Mouse (Mus musculus) heart, embryonic 13.5 days (tissue): Measurements from ENCODE around the gene Cwc22. TPM values are rescaled to one million over a fixed set of nuclear protein-coding genes. Genes with fewer than 3 reads are reported as not detected.

ENCODE experiments used
- ATAC-seq: fragments of 200-750 bp; cut with Nextera tagmentation; 2 replicates; pipeline ENCODE4 v1.8.0; 2017; ENCODE audit warnings: moderate TSS enrichment; ENCODE audit not compliant: insufficient number of reproducible peaks, low FRiP score, low TSS enrichment; ENCODE audit errors: extremely low read depth
- H3K27ac ChIP-seq: fragments of 300-500 bp; sonication (generic); replicated peaks from 2 replicates; pipeline ENCODE4 v1.5.1; 2015; ENCODE audit warnings: moderate library complexity, mild to moderate bottlenecking, inconsistent platforms
- H3K27me3 ChIP-seq: fragments of 300-500 bp; sonication (generic); replicated peaks from 2 replicates; pipeline ENCODE4 v1.6.1; 2015; ENCODE audit warnings: mild to moderate bottlenecking, inconsistent platforms
- H3K36me3 ChIP-seq: fragments of 300-500 bp; sonication (generic); 2 replicates; pipeline ENCODE4 v1.6.1; 2015; ENCODE audit warnings: mild to moderate bottlenecking, inconsistent platforms
- H3K4me1 ChIP-seq: fragments of 300-500 bp; sonication (generic); 2 replicates; pipeline ENCODE4 v1.6.1; 2015; ENCODE audit warnings: inconsistent platforms
- H3K4me2 ChIP-seq: fragments of 300-500 bp; sonication (generic); 2 replicates; pipeline ENCODE4 v1.6.1; 2015; ENCODE audit warnings: inconsistent platforms, mild to moderate bottlenecking, moderate library complexity
- H3K4me3 ChIP-seq: fragments of 300-500 bp; sonication (generic); 2 replicates; pipeline ENCODE4 v1.5.1; 2015; ENCODE audit warnings: moderate library complexity, mild to moderate bottlenecking, inconsistent platforms
- H3K9ac ChIP-seq: fragments of 300-500 bp; sonication (generic); 2 replicates; pipeline ENCODE4 v1.6.1; 2015; ENCODE audit warnings: inconsistent platforms, mild to moderate bottlenecking, moderate library complexity
- H3K9me3 ChIP-seq: fragments of 300-500 bp; sonication (generic); 2 replicates; pipeline ENCODE4 v1.6.1; 2016; ENCODE audit warnings: inconsistent platforms
- WGBS: fragments of 180-500 bp; shearing (Covaris S2); methylation state at CpG from one replicate; pipeline ENCODE4 v1.1.7; 2015; ENCODE audit warnings: mixed read lengths; 5-methylcytosine and 5-hydroxymethylcytosine counted together
- polyA plus RNA-seq: library from polyadenylated mRNA; unstranded; fragments of >200 nt; fragmentation: Nextera tagmentation; extraction: Ambion mirVana; gene quantifications from 2 replicates; pipeline ENCODE4 v1.2.1, GENCODE M21; 2015

The Cwc22 gene
- polyA plus RNA-seq, 1 experiment from 2014 or later = 19.5 TPM

DNA sequence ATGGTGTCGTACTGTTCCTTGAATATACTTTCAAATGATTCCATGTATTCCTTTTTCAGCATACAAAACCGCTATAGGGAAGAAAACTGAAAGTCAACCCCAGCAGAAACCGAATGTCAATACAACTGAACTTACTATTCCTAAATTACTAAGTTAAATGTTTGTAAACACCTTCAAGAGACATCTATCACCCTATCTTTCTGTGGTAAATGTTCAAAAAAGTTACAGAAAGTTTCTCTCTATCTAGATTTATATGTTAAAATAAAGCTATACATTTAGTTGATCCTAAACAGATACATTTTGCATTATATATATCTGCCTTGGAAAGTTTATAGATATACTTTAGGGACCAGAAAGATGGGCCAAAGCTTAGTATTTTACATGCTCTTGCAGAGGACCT is 39.0 kb downstream of the Cwc22 start:
- Histone ChIP-seq H3K4me2 (no peak overlapping the region), H3K27ac (no peak overlapping the region), H3K36me3 (peaks cover 69% of the 10 kb centered on the region), H3K4me1 (no peaks in the 10 kb centered on the region), H3K4me3 (no peak overlapping the region), H3K27me3 (no peaks in the 10 kb centered on the region), H3K9me3 (no peaks in the 10 kb centered on the region), H3K9ac (no peak overlapping the region)
- WGBS = 92% methylated on average over 3 of the region's 3 CpGs
- ATAC-seq = no peak

- no peak overlapping the region for H3K4me3 ChIP-seq
- no peaks in the 10 kb centered on the region for H3K27me3 ChIP-seq
- WGBS = 88% methylated on average over 7 of the region's 7 CpGs
- peaks cover 70% of the 10 kb centered on the region for H3K36me3 ChIP-seq
- no peak overlapping the region for H3K4me2 ChIP-seq
- no peaks in the 10 kb centered on the region for H3K4me1 ChIP-seq
- no peak overlapping the region for H3K27ac ChIP-seq
- ATAC-seq = no peak
- H3K9me3 ChIP-seq = no peaks in the 10 kb centered on the region
- no peak overlapping the region for H3K9ac ChIP-seq
These were observed 41.2 kb downstream of the Cwc22 start for GRCm38 (mm10) chr2:77905023-77905422.

GRCm38 (mm10) chr2:77904495-77904894 is 41.7 kb downstream of the Cwc22 start:
- WGBS = 92% methylated on average over 10 of the region's 10 CpGs
- H3K27ac ChIP-seq = no peak overlapping the region
- no peaks in the 10 kb centered on the region for H3K9me3 ChIP-seq
- peaks cover 75% of the 10 kb centered on the region for H3K36me3 ChIP-seq
- no peak overlapping the region for H3K4me3 ChIP-seq
- no peaks in the 10 kb centered on the region for H3K27me3 ChIP-seq
- no peak for ATAC-seq
- no peak overlapping the region for H3K4me2 ChIP-seq
- H3K9ac ChIP-seq = no peak overlapping the region
- no peaks in the 10 kb centered on the region for H3K4me1 ChIP-seq

GRCm38 (mm10) chr2:77903979-77904378 is 42.2 kb downstream of the Cwc22 start:
- H3K27ac ChIP-seq = no peak overlapping the region
- 94% methylated on average over 9 of the region's 9 CpGs for WGBS
- no peaks in the 10 kb centered on the region for H3K4me1 ChIP-seq
- no peak overlapping the region for H3K9ac ChIP-seq
- no peaks in the 10 kb centered on the region for H3K9me3 ChIP-seq
- H3K36me3 ChIP-seq = peaks cover 81% of the 10 kb centered on the region
- ATAC-seq = no peak
- no peak overlapping the region for H3K4me3 ChIP-seq
- no peak overlapping the region for H3K4me2 ChIP-seq
- no peaks in the 10 kb centered on the region for H3K27me3 ChIP-seq

DNA sequence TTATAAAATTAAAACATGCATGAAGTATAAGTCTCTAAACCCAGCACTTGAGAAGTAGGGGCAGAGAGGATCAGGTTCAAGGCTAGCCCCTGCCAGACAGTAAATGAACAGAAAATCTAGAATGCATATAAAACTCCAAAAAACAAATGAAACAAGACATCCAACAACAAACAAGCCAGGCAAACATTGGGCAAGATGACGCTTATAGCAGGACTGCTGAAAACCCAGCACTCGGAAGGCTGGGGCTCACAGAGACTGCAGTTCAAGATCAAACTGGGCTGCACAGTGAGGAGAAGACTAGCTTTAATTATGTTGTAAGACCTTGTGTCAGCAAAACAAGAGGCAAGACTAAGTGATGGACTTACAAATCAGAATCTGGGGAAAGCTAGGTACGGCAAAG is 43.1 kb downstream of the Cwc22 start:
- ATAC-seq = no peak
- H3K9ac ChIP-seq = no peak overlapping the region
- H3K4me1 ChIP-seq = no peaks in the 10 kb centered on the region
- peaks cover 89% of the 10 kb centered on the region for H3K36me3 ChIP-seq
- H3K4me3 ChIP-seq = no peak overlapping the region
- H3K9me3 ChIP-seq = no peaks in the 10 kb centered on the region
- H3K27ac ChIP-seq = no peak overlapping the region
- H3K4me2 ChIP-seq = no peak overlapping the region
- H3K27me3 ChIP-seq = no peaks in the 10 kb centered on the region
- WGBS = 91% methylated on average over 3 of the region's 3 CpGs

DNA sequence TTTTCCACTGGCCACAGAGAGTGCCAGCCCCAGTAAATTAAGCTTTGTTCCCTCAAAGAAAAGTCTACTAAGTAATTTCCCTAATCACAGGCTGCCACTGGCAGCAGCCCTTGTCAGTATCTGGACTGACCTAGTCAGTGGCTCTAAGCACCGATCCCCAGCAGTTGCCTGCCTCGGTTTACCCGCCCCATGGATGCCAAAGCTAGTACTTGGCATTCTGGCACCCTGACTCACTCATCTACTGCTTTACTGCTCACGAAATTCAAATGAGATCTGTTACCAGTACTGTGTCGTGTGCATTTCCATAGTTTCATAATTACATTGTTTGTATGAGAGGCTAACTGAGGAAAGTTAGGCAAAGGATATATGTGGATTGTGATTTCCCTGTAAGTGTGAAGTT is 44.9 kb downstream of the Cwc22 start:
- no peak overlapping the region for H3K9ac ChIP-seq
- H3K4me1 ChIP-seq = no peaks in the 10 kb centered on the region
- H3K4me3 ChIP-seq = no peak overlapping the region
- H3K27me3 ChIP-seq = no peaks in the 10 kb centered on the region
- no peak overlapping the region for H3K27ac ChIP-seq
- no peaks in the 10 kb centered on the region for H3K9me3 ChIP-seq
- H3K36me3 ChIP-seq = peaks cover 88% of the 10 kb centered on the region
- 88% methylated on average over 5 of the region's 5 CpGs for WGBS
- H3K4me2 ChIP-seq = no peak overlapping the region
- no peak for ATAC-seq

DNA sequence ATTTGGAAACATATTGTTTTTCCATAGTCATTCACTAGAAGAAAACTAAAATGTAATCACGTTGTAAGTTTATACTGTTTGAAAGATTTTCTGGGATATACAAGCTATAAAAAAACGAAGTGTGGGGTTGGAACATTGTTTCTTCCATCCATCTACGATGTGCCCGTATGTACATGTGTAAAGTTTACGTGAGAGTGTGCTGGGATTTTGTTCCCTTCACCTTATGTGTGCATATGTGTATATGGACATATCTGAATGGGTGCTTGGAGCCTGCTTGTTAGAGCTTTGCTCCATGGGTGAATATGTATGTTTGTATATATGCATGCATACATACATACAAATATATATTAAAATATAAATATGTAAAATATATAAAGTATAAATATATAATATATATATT is 45.4 kb downstream of the Cwc22 start:
- H3K36me3 ChIP-seq = peaks cover 89% of the 10 kb centered on the region
- ATAC-seq = no peak
- 89% methylated on average over 5 of the region's 5 CpGs for WGBS

GRCm38 (mm10) chr2:77900111-77900510 is 46.1 kb downstream of the Cwc22 start:
- 81% methylated on average over 2 of the region's 2 CpGs for WGBS
- H3K27me3 ChIP-seq = no peaks in the 10 kb centered on the region
- no peaks in the 10 kb centered on the region for H3K9me3 ChIP-seq
- H3K4me2 ChIP-seq = no peak overlapping the region
- H3K4me3 ChIP-seq = no peak overlapping the region
- no peak overlapping the region for H3K9ac ChIP-seq
- no peaks in the 10 kb centered on the region for H3K4me1 ChIP-seq
- H3K27ac ChIP-seq = no peak overlapping the region
- H3K36me3 ChIP-seq = peaks cover 87% of the 10 kb centered on the region
- no peak for ATAC-seq

More for the DNA sequence above, 45.4 kb downstream of the Cwc22 start:
- no peaks in the 10 kb centered on the region for H3K9me3 ChIP-seq
- H3K27ac ChIP-seq = no peak overlapping the region
- no peaks in the 10 kb centered on the region for H3K27me3 ChIP-seq
- no peaks in the 10 kb centered on the region for H3K4me1 ChIP-seq
- H3K9ac ChIP-seq = no peak overlapping the region
- H3K4me3 ChIP-seq = no peak overlapping the region
- H3K4me2 ChIP-seq = no peak overlapping the region

GRCm38 (mm10) chr2:77898436-77898835 is 47.7 kb downstream of the Cwc22 start:
- H3K4me3 ChIP-seq = no peak overlapping the region
- H3K9ac ChIP-seq = no peak overlapping the region
- H3K4me2 ChIP-seq = no peak overlapping the region
- no peak for ATAC-seq
- no peaks in the 10 kb centered on the region for H3K9me3 ChIP-seq
- H3K36me3 ChIP-seq = peaks cover 87% of the 10 kb centered on the region
- WGBS = 95% methylated on average over 2 of the region's 2 CpGs
- no peaks in the 10 kb centered on the region for H3K4me1 ChIP-seq
- no peak overlapping the region for H3K27ac ChIP-seq
- H3K27me3 ChIP-seq = no peaks in the 10 kb centered on the region

- H3K36me3 ChIP-seq = peaks cover 87% of the 10 kb centered on the region
- WGBS = 82% methylated on average over 5 of the region's 5 CpGs
- H3K27me3 ChIP-seq = no peaks in the 10 kb centered on the region
These were observed 48.2 kb downstream of the Cwc22 start for GRCm38 (mm10) chr2:77897988-77898387.

DNA sequence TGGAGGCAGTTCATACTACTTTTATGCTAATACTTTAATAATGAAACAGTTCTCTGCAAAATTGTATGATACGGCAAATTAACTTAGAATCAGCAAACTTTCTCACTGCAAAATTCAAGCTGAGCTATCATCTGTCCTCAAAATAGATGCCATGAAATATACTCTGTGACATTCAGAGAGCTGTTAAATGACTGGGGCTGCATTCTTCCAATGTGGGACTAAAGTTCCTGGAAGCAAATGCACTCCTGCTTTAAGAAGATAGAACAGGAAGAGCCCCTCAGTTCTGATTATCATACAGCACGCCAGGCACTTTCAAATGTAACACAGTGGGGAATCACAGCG is 48.6 kb downstream of the Cwc22 start:
- Histone ChIP-seq H3K4me1 (no peaks in the 10 kb centered on the region), H3K9me3 (no peaks in the 10 kb centered on the region), H3K27ac (no peak overlapping the region), H3K4me3 (no peak overlapping the region), H3K4me2 (no peak overlapping the region), H3K36me3 (peaks cover 87% of the 10 kb centered on the region), H3K9ac (no peak overlapping the region), H3K27me3 (no peaks in the 10 kb centered on the region)
- ATAC-seq = no peak
- 75% methylated on average over 3 of the region's 3 CpGs for WGBS

More at GRCm38 (mm10) chr2:77897988-77898387, 48.2 kb downstream of the Cwc22 start:
- Histone ChIP-seq H3K9ac (no peak overlapping the region), H3K4me1 (no peaks in the 10 kb centered on the region), H3K4me2 (no peak overlapping the region), H3K27ac (no peak overlapping the region), H3K4me3 (no peak overlapping the region), H3K9me3 (no peaks in the 10 kb centered on the region)
- ATAC-seq = no peak

DNA sequence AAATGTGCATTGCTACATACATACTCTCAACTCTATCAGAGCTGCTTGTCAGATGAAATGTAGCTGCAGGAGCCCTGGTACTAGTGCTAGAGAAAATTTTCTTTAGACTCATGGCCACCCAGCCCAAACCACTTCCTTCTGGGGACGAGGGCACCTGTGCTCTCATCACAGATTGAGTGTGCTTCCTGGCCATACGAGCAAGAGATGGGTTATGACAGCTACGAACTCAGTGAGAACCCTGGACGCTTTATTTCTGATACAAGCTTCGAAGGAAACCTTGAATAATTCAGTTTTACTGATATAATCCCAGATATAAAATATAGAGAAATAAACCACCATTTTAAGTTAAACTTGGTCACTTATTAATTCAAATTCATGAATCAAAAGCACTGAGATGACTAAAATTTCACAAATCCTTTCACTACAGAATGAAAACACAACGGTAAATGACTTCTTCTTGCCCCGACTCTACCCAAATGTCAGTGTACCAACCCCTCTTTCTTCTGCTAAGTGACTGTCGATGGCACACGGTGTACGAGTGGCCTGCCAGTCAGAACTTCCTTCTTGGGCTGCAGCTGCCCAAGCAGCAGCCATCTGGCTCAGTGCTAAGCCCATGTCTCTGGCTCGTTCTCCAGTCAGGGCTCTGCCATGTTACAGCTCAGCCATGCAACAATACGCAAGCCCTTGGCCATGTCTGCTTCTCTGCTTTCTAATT is 49.2 kb downstream of the Cwc22 start:
- no peak for ATAC-seq
- Histone ChIP-seq H3K4me1 (no peaks in the 10 kb centered on the region), H3K27ac (no peak overlapping the region), H3K9me3 (no peaks in the 10 kb centered on the region), H3K9ac (no peak overlapping the region), H3K36me3 (peaks cover 85% of the 10 kb centered on the region), H3K4me3 (no peak overlapping the region), H3K4me2 (no peak overlapping the region), H3K27me3 (no peaks in the 10 kb centered on the region)
- WGBS = 93% methylated on average over 12 of the region's 12 CpGs
